Mouse (Mus musculus) adrenal gland, postnatal 4 days (tissue): ENCODE results near the gene Mfn2. TPM values are rescaled to one million over a fixed set of nuclear protein-coding genes. Genes with fewer than 3 reads are reported as not detected.
A peak's percentile ranks its signal among the peaks of the same experiment; 100 is the strongest.

ENCODE experiments used
- DNase-seq, 2 experiments: peaks; one replicate each; pipeline ENCODE4 v3.0.0; 2021 to 2022; ENCODE audit warnings: low spot score in 2 of 2, mixed read lengths in 2 of 2
- long read RNA-seq, 2 experiments: library from polyadenylated mRNA; stranded (forward); transcript quantifications; one replicate each; pipeline ENCODE4 v2.0.0; 2021
- total RNA-seq, 2 experiments: library from RNA; stranded (reverse); gene quantifications; 2 replicates each; pipeline ENCODE4 v1.2.3; 2021

The Mfn2 gene
- 100 to 1,000 TPM; 140 to 144 TPM for total RNA-seq
- long read RNA-seq, experiment 1, full-length matches to known transcripts, result 60 of 86 reads
- long read RNA-seq, experiment 1, partial matches to known transcripts, result 12 of 86 reads
- long read RNA-seq, experiment 1, other reads (novel, unspliced or antisense), result 14 of 86 reads
- long read RNA-seq, experiment 2, full-length matches to known transcripts, result 112 of 239 reads
- long read RNA-seq, experiment 2, partial matches to known transcripts, result 101 of 239 reads
- long read RNA-seq, experiment 2, other reads (novel, unspliced or antisense), result 26 of 239 reads

DNA sequence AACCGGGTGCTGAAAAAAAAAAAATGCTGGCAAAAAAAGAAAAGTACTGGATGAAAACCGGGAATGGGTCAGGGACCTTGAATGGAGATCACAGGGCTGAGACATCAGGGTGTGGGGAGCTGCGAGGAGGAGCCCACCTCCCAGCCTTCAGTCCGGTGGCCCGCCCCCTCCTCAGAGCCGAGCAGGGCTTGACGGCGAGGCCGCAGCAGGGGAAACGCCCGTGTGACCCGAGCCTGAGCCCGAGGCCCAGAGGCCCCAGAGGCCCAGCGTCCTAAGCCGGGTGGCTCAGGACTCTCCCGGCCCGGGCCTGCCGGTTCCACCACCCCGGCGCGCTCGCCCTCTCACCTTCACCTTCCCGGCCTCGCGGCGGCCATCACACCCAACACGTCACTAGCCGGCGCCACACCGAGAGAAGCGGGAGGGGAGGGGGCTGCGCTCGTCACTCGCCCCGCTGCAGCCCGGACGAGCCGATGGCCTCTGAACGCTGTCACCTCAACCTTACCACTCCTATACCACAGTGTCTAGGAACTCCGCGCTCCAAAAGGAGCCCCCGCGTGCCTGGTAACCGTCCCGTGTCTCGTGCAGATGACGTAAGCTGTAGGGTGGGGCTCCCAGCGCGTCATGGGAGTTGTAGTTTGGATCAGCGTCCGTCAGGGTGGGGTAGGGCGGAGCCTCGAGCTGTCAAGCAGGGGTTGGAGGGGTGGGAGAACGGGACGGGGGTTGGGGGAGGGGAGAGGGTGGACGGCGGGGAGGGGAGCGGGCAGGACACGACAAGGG is at the start of gene Mfn2:
Gene Mfn2, minus strand, starts transcription at position 392 of the 777 bp plus-strand sequence.
- peak; percentile 64 to 77 for DNase-seq

DNA sequence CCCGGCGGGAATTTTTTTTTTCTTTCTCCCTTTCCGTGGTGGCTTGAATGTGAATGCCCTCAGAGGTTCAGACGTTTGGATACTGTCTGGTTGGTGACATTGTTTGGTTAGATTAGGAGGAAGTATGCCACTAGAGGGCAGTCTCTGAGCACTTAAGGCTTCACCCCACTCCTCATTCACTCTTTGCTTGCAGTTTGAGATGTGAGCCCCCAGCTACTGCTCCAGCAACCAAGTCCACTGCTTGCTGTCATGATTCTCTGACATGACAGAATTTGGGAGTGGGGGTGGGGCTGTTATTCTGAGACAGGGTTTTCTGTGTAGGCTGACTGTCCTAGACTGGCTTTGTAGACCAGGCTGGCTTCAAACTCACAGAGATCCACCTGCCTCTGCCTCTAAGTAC is 49.1 kb upstream of the Mfn2 start:
- no peak for DNase-seq

DNA sequence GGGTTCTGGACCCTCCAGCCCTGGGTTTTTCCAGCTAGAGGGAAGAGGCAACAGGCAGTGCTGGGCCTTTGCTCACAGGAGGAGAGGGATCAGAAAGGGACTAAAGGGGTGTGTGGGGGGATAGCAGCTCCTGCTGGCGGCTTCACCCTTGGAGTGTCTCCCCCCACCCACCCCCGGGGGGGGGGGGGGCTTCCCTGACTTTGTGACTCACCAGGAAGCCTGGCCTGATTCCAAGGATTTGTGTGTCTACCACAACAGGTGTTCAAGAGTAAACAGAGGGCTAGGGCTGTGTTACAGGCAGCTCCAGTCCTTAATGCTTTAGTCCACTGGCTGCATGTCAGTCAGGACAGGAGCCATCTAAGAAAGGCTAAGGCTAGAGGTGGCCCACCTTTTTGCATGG is 43.0 kb upstream of the Mfn2 start:
- no peak for DNase-seq

DNA sequence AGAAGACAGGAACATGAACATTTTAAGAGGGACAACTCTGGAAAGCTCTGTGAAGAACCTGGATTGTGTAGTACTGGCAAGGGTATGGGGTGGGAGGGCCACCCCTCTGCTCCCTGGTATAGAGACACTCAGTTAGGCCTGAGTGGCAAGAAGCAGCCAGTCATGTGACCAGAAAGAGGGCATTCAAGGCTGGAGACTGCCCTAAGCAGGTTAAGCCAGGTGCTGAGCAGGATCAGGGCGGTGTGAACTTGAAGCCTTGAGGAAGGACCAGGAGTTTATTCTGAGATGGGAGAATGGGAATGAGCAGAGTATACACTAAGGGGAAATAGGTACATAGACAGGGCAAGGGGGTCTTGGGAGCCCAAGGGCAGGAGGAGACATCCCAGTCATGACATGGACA is 38.5 kb upstream of the Mfn2 start:
- no peak for DNase-seq

DNA sequence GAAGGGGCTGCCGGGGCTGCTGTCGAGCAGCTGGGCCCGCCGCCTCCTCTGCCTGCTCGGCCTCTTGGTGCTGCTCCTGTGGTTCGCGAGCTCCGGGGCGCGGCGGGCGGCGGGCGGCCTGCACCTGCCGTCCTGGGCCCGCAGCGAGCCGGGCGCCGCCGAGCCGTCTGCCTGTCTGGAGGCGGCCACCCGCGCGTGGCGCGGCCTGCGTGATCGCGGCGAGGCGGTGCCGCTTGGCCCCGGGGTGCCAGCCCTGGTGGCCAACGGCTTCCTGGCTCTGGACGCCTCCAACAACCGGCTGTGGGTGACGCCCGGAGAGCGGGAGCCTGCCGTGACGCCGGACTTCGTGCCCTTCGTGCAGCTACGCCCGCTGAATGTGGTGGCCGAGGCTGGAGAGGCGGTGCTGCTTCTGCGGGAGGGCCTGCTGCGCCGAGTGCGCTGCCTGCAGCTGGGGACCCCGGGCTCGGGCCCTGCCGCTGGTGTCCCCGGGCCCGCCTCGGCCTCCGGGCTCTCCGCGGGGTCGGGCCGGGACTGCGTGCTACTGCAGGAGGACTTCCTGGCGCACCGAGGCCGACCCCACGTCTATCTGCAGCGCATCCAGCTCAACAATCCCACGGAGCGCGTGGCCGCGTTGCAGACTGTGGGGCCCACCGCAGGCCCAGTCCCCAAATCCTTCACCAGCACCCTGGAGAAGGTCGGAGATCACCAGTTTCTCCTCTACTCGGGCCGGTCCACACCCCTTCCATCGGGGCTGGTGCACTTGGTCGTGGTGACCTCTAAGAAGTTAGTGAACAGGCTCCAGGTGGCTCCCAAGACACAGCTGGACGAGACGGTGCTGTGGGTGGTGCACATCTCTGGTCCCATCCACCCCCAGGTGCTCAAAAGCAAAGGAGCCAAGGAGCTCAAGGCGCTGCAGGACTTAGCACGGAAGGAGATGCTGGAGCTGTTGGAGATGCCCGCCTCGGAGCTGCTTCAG is 36.8 kb upstream of the Mfn2 start:
- DNase-seq, result no peak

DNA sequence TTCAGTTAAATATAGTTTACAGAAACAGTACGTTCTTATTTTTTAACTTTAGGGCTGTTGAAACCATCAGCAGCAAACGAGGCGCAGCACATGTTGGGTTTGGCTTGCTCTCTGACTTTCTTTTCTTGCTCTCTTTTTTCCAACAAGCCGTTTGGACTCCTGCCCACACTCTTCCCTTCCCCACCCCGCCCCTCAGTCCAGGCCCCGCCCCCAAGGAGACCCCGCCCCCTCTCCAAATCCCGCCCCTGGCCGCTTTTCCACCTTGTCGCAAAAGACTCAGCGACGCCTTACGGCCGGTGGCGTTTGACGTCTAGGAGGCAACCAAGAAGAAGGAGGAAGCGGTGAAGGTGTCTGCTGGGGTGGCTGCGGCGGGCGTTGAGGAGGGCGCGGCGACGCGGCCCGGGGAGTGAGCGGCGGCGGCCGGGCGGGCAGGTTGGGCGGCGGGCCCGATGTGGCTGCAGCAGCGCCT is 36.1 kb upstream of the Mfn2 start, which contains the start of gene 2510039O18Rik:
Gene 2510039O18Rik, plus strand, starts transcription at position 320 of the 469 bp plus-strand sequence.
- DNase-seq, result peak; percentile 49 to 81

DNA sequence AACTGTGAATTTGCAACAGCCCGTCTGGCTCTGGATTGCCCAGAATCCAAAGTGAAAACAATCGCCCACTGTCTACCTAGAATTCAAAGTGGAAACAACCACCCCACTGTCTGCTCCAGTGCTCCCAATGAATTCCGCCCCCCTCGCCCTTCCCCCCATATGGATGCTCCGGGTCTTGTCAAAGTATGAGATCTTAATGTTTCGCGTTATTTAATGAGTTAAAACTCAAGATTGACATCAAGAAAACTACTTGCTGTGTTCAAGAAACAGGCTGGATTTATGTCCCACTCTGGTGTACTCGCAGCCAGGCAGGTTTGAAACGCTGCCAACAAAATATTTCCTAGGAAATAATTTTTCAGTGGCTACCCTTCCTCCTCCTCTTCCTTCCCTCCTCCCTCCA is 35.6 kb upstream of the Mfn2 start:
- no peak for DNase-seq

DNA sequence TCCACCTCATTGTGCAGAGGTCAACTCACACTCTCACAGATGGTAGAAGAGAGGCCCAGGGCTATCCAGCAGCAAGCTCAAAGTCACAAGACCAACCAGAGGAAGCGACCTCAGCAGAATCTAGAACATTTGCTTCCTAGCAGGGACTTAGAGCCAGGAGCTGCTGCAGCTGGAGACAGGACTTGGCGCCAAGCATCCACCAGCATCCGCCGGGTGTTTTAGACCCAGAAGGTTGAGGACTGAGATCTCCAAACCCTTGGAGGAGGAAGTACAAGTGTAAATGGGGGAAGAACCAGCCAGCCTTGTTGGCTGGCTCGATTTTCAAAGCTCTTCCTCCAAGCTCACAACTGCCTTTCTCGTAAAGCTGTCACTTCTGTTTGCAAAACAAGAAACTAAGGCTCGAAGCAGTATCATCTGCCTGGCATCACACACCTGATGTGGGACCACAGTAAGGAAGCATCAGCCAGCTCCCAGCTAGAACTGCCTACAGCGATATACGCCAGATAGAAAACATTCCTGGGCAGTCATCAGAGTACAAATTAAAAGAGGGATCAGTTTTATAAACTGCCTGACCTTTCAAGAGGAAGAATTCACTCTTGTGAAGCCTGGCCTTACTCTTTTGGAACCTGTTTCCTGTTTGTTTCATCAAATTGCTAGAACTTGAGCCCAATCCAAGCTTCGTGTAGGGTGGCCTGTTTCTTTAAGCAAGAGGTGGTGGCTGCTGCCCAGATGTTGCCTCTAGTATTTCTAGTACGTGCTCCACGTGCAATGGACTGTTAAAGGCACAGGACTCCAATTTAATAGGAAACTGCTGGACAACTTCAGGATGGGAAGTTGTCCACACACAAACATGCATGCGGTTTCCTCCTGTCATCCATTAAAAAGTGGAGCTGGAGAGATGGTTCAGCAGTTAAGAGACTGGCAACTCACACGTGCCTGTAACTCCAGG is 33.9 kb upstream of the Mfn2 start:
- no peak for DNase-seq

DNA sequence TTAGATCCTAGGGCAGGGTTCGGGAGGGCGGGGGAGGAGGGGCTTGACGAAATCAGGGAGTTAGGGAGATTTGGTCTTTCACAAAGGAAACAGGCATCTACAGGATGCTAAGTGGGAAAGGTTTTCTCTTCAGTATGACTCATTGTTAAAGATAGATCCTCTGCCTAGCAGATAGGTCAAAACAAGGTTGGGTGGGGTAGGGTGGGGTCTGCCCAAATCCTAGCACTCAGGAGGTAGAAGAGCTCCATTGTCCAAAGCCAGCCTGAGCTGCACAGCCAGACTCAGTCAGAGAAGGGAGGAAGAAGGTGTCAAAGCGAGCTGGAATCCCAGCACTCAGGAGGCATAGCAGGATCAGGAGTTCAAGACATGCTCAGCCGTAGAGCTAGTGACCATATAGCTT is 33.0 kb upstream of the Mfn2 start:
- DNase-seq, result no peak

DNA sequence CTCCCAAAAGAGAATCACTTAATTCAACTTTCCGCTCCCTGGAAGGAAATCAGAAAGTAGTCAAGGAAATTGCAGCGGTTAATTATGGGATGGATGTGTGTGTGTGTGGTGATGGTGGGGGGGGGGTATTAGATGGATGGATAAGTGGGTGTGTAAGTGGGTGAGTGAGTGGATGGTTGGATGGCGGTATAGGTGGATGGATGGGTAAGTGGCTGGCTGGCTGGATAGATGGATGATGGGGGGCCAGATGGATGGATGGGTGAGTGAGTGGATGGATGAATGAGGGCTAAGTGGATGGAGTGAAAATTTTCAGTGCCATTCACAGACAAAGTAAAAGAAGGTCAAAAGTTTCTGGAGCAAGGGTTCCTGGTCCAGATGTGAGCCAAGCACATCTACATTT is 32.5 kb upstream of the Mfn2 start:
- no peak for DNase-seq

DNA sequence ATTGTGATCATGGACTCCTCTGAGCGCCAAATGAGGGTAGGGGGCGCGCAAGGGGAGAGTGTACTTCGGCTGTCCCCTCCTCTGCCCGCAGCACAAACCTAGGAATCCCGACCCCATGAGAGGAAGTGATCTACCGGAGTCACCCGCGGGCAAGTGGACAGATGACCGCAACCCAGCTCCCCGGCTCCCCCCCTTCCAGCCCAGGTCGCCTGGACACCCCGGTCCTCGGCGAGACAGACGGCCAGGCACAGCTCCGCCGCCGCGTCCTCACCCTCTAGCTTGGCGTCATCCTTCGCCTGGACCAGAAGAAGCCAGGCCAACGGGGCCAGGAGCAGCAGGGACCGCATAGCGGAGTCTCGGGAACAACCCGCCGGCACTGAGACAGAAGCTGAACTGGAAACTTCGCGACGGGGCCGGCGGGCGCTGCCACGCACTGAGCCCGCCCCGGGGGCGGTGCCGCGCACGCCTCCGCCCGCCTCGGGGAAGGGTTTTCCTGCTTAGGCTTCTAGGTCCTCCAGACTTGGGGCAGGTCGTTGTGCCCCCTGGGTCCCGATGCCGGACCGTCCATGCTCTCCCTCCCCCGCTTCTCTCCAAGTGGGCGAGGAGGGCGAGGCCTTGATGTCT is 31.9 kb upstream of the Mfn2 start, which contains the start of gene Plod1:
Gene Plod1, minus strand, starts transcription at position 437 of the 624 bp plus-strand sequence.
- peak; percentile 63 to 74 for DNase-seq

DNA sequence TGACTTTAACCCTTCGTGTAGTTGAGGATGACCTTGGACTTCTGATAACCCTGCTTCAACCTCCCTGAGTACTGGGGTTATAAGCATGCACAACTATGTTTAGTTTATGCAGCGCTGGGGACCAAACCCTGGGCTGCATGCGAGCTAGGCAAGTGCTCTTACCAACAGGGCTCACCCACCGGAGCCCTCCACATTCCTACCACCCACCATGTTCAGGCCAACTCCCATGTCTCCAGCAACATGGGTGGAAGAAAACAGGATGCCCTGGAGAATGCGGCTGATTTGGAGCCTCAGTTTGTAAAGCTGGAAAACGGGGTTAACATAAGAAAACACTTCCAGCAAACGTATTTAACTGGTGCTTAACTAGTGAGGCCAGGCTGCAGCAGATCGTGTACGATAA is 31.4 kb upstream of the Mfn2 start:
- no peak for DNase-seq

DNA sequence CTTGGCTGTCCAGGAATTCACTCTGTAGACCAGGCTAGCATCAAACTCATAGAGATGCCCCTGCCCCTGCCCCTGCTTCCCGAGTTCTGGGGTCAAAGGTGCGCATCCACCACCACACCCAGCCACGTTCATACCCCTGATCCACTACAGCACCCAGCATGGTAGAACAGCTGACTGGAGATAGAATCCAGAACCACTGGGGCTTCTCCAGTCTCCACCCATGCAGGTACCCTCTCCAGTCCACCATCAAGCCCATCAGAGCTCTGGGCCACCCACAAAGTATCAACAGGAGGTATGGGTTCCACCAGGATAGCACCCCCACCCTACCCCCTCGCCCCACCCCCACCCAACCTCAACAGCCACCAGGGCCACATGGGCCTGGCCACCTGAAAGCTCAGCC is 30.1 kb upstream of the Mfn2 start:
- DNase-seq, result no peak

DNA sequence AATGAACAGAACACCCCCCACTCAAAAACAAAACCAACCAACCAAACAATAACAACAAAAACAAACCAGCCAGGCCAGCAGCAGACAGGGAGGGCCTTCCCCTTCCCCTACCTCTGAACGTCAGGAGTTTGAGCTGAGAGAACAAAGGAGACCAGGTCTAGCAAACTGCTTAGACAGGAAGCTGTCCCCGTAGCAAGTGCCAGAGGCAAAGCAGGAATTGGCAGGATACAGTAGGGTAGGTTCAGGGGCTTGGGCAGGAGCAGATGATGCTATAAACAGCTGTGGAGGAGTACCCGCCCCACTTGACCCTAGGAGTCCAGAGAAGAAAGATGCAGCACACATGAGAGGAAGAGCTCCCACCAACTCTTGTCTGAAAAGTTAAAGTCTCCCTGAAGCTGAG is 29.6 kb upstream of the Mfn2 start:
- no peak for DNase-seq

DNA sequence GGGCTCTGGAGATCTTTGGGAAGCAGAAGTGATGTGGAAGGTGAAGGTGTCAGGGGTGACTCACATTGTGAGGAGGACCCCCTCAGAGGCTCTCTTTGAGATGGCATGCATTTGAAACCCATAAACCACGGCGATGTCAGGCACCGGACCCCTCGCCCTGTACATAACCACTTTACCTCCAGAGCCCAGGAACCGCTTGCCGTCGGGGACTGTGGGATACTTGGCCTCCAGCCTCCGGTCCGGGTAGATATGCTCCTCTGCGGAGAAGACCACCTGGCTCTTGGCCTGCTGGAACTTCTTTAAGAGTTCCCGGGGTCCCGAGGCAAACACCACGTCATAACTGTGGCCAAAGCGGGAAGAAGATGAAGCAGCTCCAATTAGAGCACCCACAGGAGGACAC is 26.4 kb upstream of the Mfn2 start:
- no peak for DNase-seq

DNA sequence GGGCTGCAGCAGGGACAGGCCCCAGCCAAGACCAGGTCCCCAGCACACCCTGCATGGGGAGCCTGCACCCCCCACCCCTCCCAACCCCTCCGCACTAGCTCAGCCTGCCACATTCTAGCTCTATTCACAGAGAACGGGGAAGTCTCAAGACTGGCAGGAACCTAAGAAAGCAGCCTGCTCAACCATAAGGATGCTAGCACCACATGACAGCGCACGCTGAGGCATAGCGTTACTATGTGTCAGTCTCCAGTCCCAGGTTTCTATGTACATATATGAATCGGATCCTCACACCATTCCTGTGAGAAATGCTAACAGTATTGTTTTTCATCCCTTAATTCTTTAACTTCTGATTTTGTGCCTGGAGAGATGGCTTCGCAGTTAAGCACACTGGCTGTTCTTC is 24.0 kb upstream of the Mfn2 start:
- no peak for DNase-seq

DNA sequence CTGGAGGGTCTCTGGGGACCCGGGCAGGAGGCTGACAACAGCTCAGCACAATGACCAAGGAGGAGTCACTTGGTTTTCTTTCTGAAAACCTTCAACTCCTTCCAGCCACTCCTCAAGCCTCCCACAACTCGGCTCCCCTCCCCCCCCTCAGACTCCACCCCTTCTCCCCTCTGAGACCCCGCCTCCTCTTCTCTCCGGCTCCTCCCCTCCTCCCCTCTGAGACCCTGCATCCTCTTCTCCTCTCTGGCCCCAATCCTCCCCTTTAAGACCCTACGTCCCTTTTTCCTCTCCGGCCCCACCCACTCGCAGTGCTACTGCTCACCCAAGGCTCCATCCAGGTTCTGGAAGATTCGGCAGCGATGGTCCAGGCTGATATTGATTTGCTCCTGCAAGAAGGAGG is 23.6 kb upstream of the Mfn2 start:
- no peak for DNase-seq

DNA sequence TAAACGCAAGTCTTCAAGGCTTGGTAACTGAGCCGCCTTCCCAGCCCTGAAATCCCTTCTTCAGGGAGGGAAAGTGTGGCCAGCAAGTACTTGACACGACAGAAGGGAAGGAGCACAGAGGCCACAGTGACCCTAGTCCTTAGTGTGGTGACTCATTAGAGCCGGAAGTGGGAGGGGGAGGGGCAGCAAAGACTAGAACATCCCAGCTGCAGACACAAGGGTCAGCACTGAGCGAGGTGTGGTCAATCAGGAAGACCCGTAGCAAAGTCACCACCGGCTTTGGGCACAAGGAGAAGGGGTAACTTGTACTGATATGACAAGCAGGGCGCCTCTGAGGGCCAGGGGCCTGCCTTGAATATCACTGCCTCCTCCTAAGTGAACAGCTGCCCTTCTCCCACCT is 23.2 kb upstream of the Mfn2 start:
- DNase-seq, result no peak

DNA sequence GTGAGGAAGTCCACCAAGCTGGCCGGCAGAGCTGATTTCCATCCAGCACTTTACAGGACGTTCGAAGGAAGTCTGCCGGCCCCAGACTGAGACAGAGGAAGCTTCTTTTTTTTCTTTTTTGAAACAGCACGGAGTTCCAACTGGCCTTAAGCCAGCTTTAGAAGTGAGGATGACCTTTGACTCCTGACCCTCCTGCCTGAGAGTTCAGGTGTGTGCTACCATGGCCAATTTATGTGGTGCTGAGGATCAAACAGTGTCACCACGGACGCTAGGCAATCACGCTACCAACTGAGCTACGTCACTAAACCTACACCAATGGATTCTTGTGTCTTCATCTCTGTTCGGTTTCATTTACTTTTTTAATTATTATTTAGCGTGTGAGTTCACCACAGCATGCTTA is 17.8 kb upstream of the Mfn2 start:
- DNase-seq, result no peak

DNA sequence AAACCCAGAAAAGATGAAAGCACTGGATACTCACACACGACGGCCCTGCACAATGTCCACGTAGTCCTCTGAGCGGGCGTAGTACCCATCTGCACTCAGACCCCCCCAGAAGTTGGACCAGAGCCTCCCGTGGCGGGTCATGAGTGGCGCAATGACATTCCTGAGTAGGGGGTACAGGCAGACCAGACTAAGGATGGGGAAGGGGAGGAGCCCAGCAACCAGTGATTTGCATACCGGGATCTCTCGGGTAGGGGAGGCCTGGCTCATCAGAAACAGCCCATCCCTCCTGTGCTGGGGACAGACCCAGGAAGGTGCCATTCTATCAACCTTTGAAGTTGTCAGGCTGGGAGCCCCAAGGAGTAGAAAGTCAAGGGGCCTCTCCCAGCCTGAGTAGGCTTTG is 16.5 kb upstream of the Mfn2 start:
- DNase-seq, result no peak
